ENCODE assay signal across 27 mouse cellular contexts in the genomic region with DNA sequence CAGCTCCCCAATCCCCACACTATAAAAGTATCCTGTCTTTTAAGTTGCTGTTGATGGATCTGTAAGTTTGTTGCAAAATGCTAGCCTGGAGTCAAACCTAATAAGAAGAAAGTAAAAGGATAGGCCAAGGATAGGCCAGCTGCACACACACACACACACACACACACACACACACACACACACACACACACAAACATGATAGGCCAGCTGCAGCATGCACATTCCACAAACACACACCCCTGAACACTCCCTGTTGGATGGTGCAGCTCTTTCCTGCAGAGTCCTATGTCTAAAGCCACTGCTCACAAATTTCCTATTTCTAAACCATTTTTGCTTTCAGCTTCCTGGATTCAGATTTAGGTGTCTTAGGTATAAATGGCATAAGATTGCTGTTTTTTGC.
"Had no signal": no experiment of that assay in that cellular context is flagged by ENCODE, and none has a peak within 500 bp of the region (broad histone marks: within the 10 kb centered on the region; RNA-seq: fewer than 3 reads in every experiment).

No protein-coding gene starts in this region.

- H3K4me3 ChIP-seq: left cerebral cortex, adult 2 months; limb, embryonic 10.5 days; limb, embryonic 12.5 days; limb, embryonic 13.5 days; limb, embryonic 15.5 days; liver, embryonic 12.5 days; liver, embryonic 13.5 days; liver, embryonic 15.5 days; lung, embryonic 15.5 days; megakaryocyte, embryonic 14.5 days; midbrain, embryonic 10.5 days; midbrain, embryonic 12.5 days; midbrain, embryonic 13.5 days; midbrain, embryonic 15.5 days had no signal

- H3K27me3 ChIP-seq: limb, embryonic 12.5 days; limb, embryonic 13.5 days; limb, embryonic 15.5 days; liver, embryonic 12.5 days; liver, embryonic 13.5 days; liver, embryonic 15.5 days; lung, embryonic 15.5 days; megakaryocyte, embryonic 14.5 days; midbrain, embryonic 12.5 days; midbrain, embryonic 13.5 days; midbrain, embryonic 15.5 days had no signal

- H3K4me2 ChIP-seq: limb, embryonic 12.5 days; limb, embryonic 13.5 days; limb, embryonic 15.5 days; liver, embryonic 11.5 days; liver, embryonic 12.5 days; liver, embryonic 13.5 days; liver, embryonic 15.5 days; lung, embryonic 14.5 days; lung, embryonic 15.5 days; midbrain, embryonic 11.5 days; midbrain, embryonic 12.5 days; midbrain, embryonic 13.5 days; midbrain, embryonic 15.5 days had no signal

- DNase-seq: left cerebral cortex, postnatal 4 days; liver; liver, embryonic 13.5 days; liver, postnatal 0 days; lung, adult 18-20 months; lung, adult 2 months; lung, embryonic 14.5 days; lung, postnatal 10 days; lung, postnatal 14 days; lung, postnatal 36 days; lung, postnatal 4 days; midbrain, embryonic 14.5 days had no signal
